Mouse (Mus musculus): ENCODE data around the gene Npc2. TPM values are rescaled to one million over a fixed set of nuclear protein-coding genes. Genes with fewer than 3 reads are reported as not detected.

The Npc2 gene
- total and polyA plus RNA-seq, 3 experiments = 73.4 to 98.5 (median 89.0) TPM

GRCm38 (mm10) chr12:84709842-84710439 is 63.0 kb downstream of the Npc2 start:
- H3K27me3 ChIP-seq (replicated peaks) = no peaks in the 10 kb centered on the region
- TF ChIP-seq CHD2 (IDR thresholded peaks at IDR 0.05; ENCODE audit: low read length) (no peak), NELFE (IDR thresholded peaks at IDR 0.05; ENCODE audit: low read depth, low read length) (no peak), MXI1 (IDR thresholded peaks at IDR 0.05; ENCODE audit: low read depth, low read length) (no peak), E2F4 (IDR thresholded peaks at IDR 0.05; ENCODE audit: insufficient replicate concordance, low read depth, low read length) (no peak), ZC3H11A (IDR thresholded peaks at IDR 0.05; ENCODE audit: low read depth, low read length) (no peak), MAX (IDR thresholded peaks at IDR 0.05; ENCODE audit: low read length) (no peak), MYC (IDR thresholded peaks at IDR 0.05; ENCODE audit: low read depth, low read length) (no peak), ELF1 (IDR thresholded peaks at IDR 0.05; ENCODE audit: low read depth, low read length) (no peak), NRF1 (IDR thresholded peaks at IDR 0.05; ENCODE audit: low read depth, low read length) (no peak), MEF2A (IDR thresholded peaks at IDR 0.05; ENCODE audit: borderline replicate concordance, low read depth, low read length) (no peak), SIN3A (IDR thresholded peaks at IDR 0.05; ENCODE audit: low read length) (no peak), JUND (conservative IDR thresholded peaks at IDR 0.05; ENCODE audit: low read depth, low read length) (no peak), RCOR1 (conservative IDR thresholded peaks at IDR 0.05; ENCODE audit: low read depth, low read length) (no peak), ZNF384 (IDR thresholded peaks at IDR 0.05; ENCODE audit: low read depth, low read length) (no peak), SMC3 (IDR thresholded peaks at IDR 0.05; ENCODE audit: low read depth, low read length) (no peak)
- H3K79me2 ChIP-seq (replicated peaks; ENCODE audit: control insufficient read depth, extremely low read depth, insufficient read depth, poor library complexity, severe bottlenecking) = no peaks in the 10 kb centered on the region
- H3K4me2 ChIP-seq (ENCODE audit: insufficient read depth, low read depth, poor library complexity, severe bottlenecking) = no peak overlapping the region
- in situ Hi-C loops (cut with MboI; ENCODE audit: low pct_ligation_motif_present, low pct_unique_long_range_greater_than_20kb, low sequenced_read_pairs) = no loop called here
- dilution Hi-C loops (cut with MboI; ENCODE audit: extremely low pct_ligation_motif_present, extremely low pct_unique_long_range_greater_than_20kb, low sequenced_read_pairs) = no loop called here
- H3K9ac ChIP-seq (ENCODE audit: insufficient read depth, low read depth) = no peak overlapping the region
- H3K27ac ChIP-seq (ENCODE audit: insufficient read depth, low read depth) = no peak overlapping the region
- DNase-seq (ENCODE audit: extremely low read depth) = no peak
- H3K4me3 ChIP-seq (replicated peaks in 1 of 3; ENCODE audit: low read depth in 2 of 3, low read length in 2 of 3, poor library complexity in 1 of 3) = no peak overlapping the region
- H3K36me3 ChIP-seq (replicated peaks in 1 of 2; ENCODE audit: control insufficient read depth in 1 of 2, insufficient read depth in 1 of 2, low read length in 1 of 2) = no peaks in the 10 kb centered on the region
- H3K9me3 ChIP-seq (replicated peaks; ENCODE audit: low read length) = no peaks in the 10 kb centered on the region
- H3K4me1 ChIP-seq (ENCODE audit: control insufficient read depth in 1 of 2, insufficient read depth in 2 of 2) = peaks cover 0 to 7% of the 10 kb centered on the region in 2 experiments; a peak in 1 of 4 replicates

DNA sequence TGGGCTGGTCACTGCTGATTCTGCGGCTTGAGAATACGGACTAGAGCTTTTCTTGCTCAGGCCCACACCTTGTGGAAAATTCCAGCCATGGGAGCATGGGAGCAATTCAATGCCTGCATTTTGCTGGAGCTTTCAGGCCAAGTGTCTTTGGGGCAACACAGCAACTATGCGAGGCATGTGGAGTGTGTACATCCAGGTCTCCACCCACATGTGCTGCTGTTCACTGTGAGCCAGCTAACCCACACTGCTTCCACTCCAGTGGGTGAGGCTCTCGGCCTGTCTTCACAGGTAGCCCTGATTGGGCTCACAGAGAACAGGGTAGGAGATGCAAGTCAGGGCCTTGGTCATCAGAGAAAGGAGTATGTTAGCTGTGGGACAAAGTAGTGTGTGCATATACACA is 65.1 kb downstream of the Npc2 start:
- H3K4me2 ChIP-seq (ENCODE audit: insufficient read depth, low read depth, poor library complexity, severe bottlenecking) = no peak overlapping the region
- H3K79me2 ChIP-seq (replicated peaks; ENCODE audit: control insufficient read depth, extremely low read depth, insufficient read depth, poor library complexity, severe bottlenecking) = no peaks in the 10 kb centered on the region
- peaks cover under 1% of the 10 kb centered on the region for H3K27me3 ChIP-seq (replicated peaks)
- H3K9ac ChIP-seq (ENCODE audit: insufficient read depth, low read depth) = no peak overlapping the region
- no peak overlapping the region for H3K4me3 ChIP-seq (replicated peaks in 1 of 3; ENCODE audit: low read depth in 2 of 3, low read length in 2 of 3, poor library complexity in 1 of 3)
- in situ Hi-C loops (cut with MboI; ENCODE audit: low pct_ligation_motif_present, low pct_unique_long_range_greater_than_20kb, low sequenced_read_pairs) = no loop called here
- peaks cover 0 to 7% of the 10 kb centered on the region in 2 experiments; a peak in 1 of 4 replicates for H3K4me1 ChIP-seq (ENCODE audit: control insufficient read depth in 1 of 2, insufficient read depth in 2 of 2)
- H3K36me3 ChIP-seq (replicated peaks in 1 of 2; ENCODE audit: control insufficient read depth in 1 of 2, insufficient read depth in 1 of 2, low read length in 1 of 2) = no peaks in the 10 kb centered on the region
- H3K27ac ChIP-seq (ENCODE audit: insufficient read depth, low read depth) = no peak overlapping the region
- dilution Hi-C loops (cut with MboI; ENCODE audit: extremely low pct_ligation_motif_present, extremely low pct_unique_long_range_greater_than_20kb, low sequenced_read_pairs) = no loop called here
- no peaks in the 10 kb centered on the region for H3K9me3 ChIP-seq (replicated peaks; ENCODE audit: low read length)
- TF ChIP-seq NRF1 (IDR thresholded peaks at IDR 0.05; ENCODE audit: low read depth, low read length) (no peak), CTCF (conservative IDR thresholded peaks at IDR 0.05 in 1 of 2, IDR thresholded peaks at IDR 0.05 in 1 of 2; ENCODE audit: low read depth in 2 of 2, low read length in 2 of 2) (no peak)
- DNase-seq (ENCODE audit: extremely low read depth) = no peak

All from CH12.LX (cell line).